Mouse (Mus musculus) right cerebral cortex, postnatal 14 days (tissue): ENCODE results near the gene Trim9.

Experiments
- DNase-seq: peaks from one replicate; pipeline ENCODE4 v3.0.0; 2022

Trim9 gene

DNA sequence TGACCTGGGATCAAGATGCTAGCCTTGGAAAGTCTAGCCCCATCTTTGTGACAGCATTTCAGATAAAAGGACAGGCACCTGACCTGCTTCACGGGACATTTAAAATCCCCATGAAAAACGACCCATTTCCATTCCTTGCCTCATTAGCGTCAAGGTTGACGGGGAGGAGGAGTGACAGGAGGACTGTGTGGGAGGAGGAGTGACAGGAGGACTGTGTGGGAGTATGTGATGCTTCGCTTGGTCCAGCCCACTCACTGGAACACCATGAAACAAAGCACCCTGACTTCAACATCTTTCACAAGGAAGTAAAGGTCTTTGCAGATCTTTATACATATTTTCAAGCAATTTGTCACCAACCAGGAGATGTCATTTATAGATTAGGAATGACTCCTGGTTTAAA is 139.2 kb downstream of the Trim9 start:
- no peak for DNase-seq

DNA sequence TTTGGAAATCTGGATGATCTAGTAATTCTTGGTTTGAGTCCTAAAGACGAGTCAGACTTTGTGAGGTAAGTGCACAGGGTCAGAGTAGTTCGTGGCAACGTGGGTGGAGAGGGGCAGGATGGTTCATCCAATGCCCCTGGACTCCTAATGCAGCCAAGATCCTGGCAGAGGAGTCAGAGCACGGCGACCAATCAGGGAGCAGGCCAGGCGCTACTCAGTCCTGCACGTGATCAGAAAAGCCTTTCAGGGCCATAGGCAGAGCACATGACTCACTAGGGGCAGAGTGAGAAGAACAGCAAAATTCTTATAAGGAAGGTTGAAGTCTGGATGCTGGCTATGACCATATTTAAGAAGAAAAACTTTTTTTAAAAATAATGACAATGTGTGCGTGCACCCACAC is 143.0 kb downstream of the Trim9 start:
- no peak for DNase-seq

DNA sequence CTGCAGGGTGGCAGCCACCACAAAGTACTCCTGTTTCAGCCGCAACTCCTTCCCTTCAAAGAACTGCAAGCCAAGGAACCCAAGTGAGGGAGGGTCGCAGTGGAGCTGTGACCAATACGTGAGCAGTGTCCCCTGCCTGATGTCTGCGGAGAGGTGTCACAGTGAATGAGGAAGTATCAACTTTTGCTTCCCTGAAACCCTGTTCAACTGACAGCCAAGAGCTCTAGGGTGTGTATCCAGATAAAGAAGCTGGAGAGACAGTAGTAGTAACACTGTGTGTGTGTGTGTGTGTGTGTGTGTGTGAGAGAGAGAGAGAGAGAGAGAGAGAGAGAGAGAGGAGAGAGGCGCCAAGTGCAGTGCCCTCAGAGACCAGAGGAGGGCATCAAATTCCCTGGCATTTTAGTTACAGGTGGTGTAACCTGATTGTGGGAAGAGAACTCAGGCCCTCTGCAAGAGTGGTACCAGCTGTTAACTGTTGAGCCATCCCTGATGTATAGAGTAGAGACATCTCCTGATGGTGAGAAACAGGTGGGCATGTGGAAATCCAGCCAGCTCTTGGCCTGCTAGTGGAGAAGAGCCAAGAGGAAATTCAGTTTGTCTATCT is 145.4 kb downstream of the Trim9 start:
- DNase-seq: no peak

DNA sequence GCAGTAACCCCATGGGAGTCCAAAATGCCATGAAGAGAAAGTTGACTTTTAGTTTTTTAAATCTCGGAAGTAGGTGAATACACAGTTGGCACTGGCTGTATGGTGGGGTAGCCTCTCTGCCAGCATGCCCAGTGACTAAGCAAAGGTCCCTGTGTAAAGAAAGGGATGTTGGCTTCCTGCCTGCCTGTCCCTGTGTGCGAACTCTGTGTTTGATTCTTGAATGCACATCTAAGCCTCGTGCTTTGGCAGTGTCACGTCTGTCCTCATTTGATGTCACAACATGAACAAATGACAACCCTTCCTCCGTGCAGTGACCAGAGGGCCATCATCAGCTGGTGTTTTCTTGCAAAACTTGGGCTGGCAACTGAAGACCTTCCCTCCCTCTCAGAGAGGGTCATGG is 151.1 kb downstream of the Trim9 start:
- no peak for DNase-seq

DNA sequence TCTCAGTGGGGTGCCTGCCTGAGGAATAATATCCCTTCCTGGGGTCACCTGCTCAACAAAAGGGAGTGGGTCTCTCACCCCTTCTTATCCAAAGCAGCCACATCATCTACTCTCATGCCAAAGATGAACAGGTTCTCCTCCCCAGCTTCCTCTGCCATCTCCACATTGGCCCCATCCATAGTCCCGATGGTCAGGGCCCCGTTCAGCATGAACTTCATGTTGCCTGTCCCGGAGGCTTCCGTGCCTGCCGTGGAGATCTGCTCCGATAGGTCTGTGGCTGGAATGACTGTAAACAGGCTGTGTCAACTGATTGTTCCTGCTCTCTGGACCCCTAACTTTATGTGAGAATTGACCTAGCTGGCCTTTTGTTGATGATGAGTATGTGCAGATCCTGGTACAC is 152.0 kb downstream of the Trim9 start:
- no peak for DNase-seq
